Mouse (Mus musculus) small intestine, adult 2 months (tissue): ENCODE results near the gene Supt5. TPM values are rescaled to one million over a fixed set of nuclear protein-coding genes. Genes with fewer than 3 reads are reported as not detected.

Experiments
- H3K27ac ChIP-seq: fragments of 200-500 bp; 2 replicates; pipeline ENCODE4 v1.5.1; 2012; ENCODE audit warnings: low read depth, low read length, control low read depth, inconsistent platforms; ENCODE audit not compliant: insufficient read depth
- H3K27me3 ChIP-seq: fragments of 200-500 bp; 2 replicates; pipeline ENCODE4 v1.6.1; 2012; ENCODE audit warnings: mild to moderate bottlenecking, moderate library complexity, low read length, inconsistent platforms; ENCODE audit not compliant: control insufficient read depth, insufficient read depth
- H3K36me3 ChIP-seq: fragments of 200-500 bp; 2 replicates; pipeline ENCODE4 v1.6.1; 2012; ENCODE audit warnings: mild to moderate bottlenecking, low read length, control low read depth, inconsistent platforms; ENCODE audit not compliant: control insufficient read depth, insufficient read depth
- H3K4me1 ChIP-seq: fragments of 200-500 bp; 2 replicates; pipeline ENCODE4 v1.6.1; 2012; ENCODE audit warnings: low read length, inconsistent platforms, mixed read lengths; ENCODE audit not compliant: control insufficient read depth, insufficient read depth, insufficient read length
- H3K4me3 ChIP-seq: fragments of 200-500 bp; 2 replicates; pipeline ENCODE4 v1.5.1; 2012; ENCODE audit warnings: low read depth, mild to moderate bottlenecking, control low read depth, inconsistent platforms, low read length, moderate library complexity
- CTCF ChIP-seq: fragments of 200-500 bp; IDR thresholded peaks from 2 replicates; pipeline ENCODE4 v1.5.1; 2012; ENCODE audit warnings: low read depth, mild to moderate bottlenecking, control low read depth, inconsistent platforms, low read length, moderate library complexity, mixed read lengths; ENCODE audit not compliant: insufficient replicate concordance, insufficient read length; ENCODE audit errors: extremely low read depth
- POLR2A ChIP-seq: fragments of 200-500 bp; IDR thresholded peaks from 2 replicates; pipeline ENCODE4 v1.6.1; 2012; ENCODE audit warnings: low read depth, mild to moderate bottlenecking, control low read depth, inconsistent platforms, low read length, moderate library complexity
- WGBS: fragments of 180-500 bp; shearing (Covaris S2); methylation state at CpG from one replicate; pipeline ENCODE4 v1.1.7; 2018; 5-methylcytosine and 5-hydroxymethylcytosine counted together
- polyA plus RNA-seq: library from polyadenylated mRNA; depleted of rRNA; stranded (reverse); fragments of >200 nt; gene quantifications from 2 replicates; pipeline ENCODE4 v1.2.3, GENCODE M21; 2012; rRNA removed

Gene Supt5
- polyA plus RNA-seq, 1 experiment = 104 TPM

DNA sequence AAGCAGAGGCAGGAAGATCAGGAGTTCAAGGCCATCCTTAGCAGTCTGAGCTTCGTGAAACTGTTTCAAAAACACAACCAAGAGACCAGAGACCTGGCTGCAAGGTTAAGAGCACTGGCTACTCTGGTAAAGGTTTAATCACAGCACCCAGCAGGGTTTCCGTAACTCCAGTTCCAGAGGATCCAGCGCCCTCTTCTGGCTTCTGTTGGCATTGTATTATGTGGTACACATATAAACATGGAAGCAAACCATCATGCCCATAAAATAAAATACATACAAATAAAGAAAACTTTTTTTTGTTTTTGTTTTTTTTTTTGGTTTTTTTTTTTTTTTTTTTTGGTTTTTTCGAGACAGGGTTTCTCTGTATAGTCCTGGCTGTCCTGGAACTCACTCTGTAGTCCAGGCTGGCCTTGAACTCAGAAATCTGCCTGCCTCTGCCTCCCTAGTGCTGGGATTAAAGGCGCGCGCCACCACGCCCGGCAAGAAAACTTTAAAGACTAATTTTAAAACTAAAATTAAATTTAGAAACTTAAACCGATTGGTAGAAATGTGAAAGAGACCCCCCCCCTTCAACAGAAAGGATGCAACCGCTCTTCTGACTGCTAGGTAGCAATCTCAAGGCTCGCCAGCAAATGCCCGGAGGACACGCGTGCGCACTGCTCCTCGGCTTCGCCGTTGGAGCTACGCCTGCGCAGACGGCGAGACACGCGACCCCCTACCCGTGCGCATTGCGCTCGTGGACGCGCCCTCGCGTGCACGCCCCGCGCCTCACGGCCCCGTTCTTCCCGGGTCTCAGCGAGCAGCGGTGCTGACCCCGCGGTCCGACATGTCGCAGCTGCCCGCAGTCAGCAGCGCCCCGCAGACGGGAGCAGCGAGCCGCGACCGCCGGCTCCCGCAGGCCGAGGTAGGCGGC, 71.2 kb downstream of the Supt5 start, which contains the start of gene Eid2:
Eid2 (plus strand) TSS at position 753 of the 913 bp plus-strand sequence.
- 8% methylated on average over 57 of the region's 57 CpGs for WGBS
- peak within 1 kb of the TSS; percentile 71 for H3K4me3 ChIP-seq
- no peaks in the 10 kb centered on the region for H3K36me3 ChIP-seq
- TF ChIP-seq CTCF (no peak), POLR2A (no peak)
- no peak within 1 kb of the TSS for H3K27ac ChIP-seq
- peaks cover 5% of the 10 kb centered on the region for H3K27me3 ChIP-seq
- peaks cover 4% of the 10 kb centered on the region; the same call in 1 of the 2 replicates for H3K4me1 ChIP-seq

DNA sequence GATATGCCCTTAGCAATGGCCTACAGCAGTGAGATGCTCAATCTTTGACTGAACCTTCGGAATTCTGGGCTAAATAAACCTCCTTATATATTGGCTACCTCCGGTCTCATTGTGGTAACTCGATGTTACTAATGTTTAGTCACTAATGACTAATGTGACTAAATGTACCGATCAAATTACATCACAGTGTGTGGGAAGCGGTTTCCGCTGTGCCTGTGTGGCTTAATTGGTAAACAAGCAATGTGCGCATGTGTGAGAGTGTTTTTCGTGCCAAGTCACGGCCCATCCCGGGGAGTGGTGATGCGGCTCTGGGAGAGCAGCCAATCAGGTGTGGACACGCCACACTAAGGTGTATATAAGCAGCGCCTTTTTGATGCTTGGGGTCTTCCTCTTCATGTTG, 73.2 kb downstream of the Supt5 start:
- Histone ChIP-seq H3K36me3 (no peaks in the 10 kb centered on the region), H3K27me3 (peaks cover 5% of the 10 kb centered on the region), H3K27ac (no peak overlapping the region), H3K4me1 (peaks cover 4% of the 10 kb centered on the region; the same call in 1 of the 2 replicates), H3K4me3 (no peak overlapping the region)
- 83% methylated on average over 13 of the region's 13 CpGs for WGBS
- TF ChIP-seq CTCF (no peak), POLR2A (no peak)

Other genes with a start within 250 kb of the Supt5 start
- gene 9530053A07Rik, start 209.3 kb downstream of the Supt5 start, polyA plus RNA-seq = 0.01 and 0.57 TPM in 2 replicates
- 15.7 and 26.6 TPM in 2 replicates for gene Fbl, start 169.0 kb downstream of the Supt5 start, polyA plus RNA-seq
- gene Dyrk1b, start 159.3 kb downstream of the Supt5 start, polyA plus RNA-seq = 19.0 and 58.6 TPM in 2 replicates
- gene Eid2, start 70.9 kb downstream of the Supt5 start, polyA plus RNA-seq = 1.1 and 2.3 TPM in 2 replicates
- gene Eid2b, start 61.0 kb downstream of the Supt5 start, polyA plus RNA-seq = 3.9 and 5.8 TPM in 2 replicates
- not detected in 2 replicates for gene Selenov, start 47.6 kb downstream of the Supt5 start, polyA plus RNA-seq
- gene Dll3, start 36.5 kb downstream of the Supt5 start, polyA plus RNA-seq = 0.44 and 2.4 TPM in 2 replicates
- gene Timm50, start 26.7 kb downstream of the Supt5 start, polyA plus RNA-seq = 37.3 and 62.7 TPM in 2 replicates
- 877 and 996 TPM in 2 replicates for gene Rps16, start 11.9 kb upstream of the Supt5 start, polyA plus RNA-seq
- 22.9 and 58.2 TPM in 2 replicates for gene Plekhg2, start 33.9 kb upstream of the Supt5 start, polyA plus RNA-seq
- 85.4 and 196 TPM in 2 replicates for gene Zfp36, start 41.5 kb upstream of the Supt5 start, polyA plus RNA-seq
- 36.5 and 58.0 TPM in 2 replicates for gene Med29, start 54.0 kb upstream of the Supt5 start, polyA plus RNA-seq
- gene Paf1, start 54.2 kb upstream of the Supt5 start, polyA plus RNA-seq = 27.6 and 67.1 TPM in 2 replicates
- gene Gmfg, start 98.7 kb upstream of the Supt5 start, polyA plus RNA-seq = 5.6 and 7.0 TPM in 2 replicates
- gene Lrfn1, start 113.2 kb upstream of the Supt5 start, polyA plus RNA-seq = 0.91 and 1.4 TPM in 2 replicates
- not detected in 2 replicates for gene Ifnl2, start 171.7 kb upstream of the Supt5 start, polyA plus RNA-seq
- gene Ifnl3, start 184.1 kb upstream of the Supt5 start, polyA plus RNA-seq = not detected in 2 replicates
- 32.7 and 16,759 TPM in 2 replicates for gene Sycn, start 202.1 kb upstream of the Supt5 start, polyA plus RNA-seq
- 0.14 and 2.8 TPM in 2 replicates for gene Nccrp1, start 208.5 kb upstream of the Supt5 start, polyA plus RNA-seq